Mouse (Mus musculus) MEL (cell line): ENCODE results near the gene Ezh2. TPM values are rescaled to one million over a fixed set of nuclear protein-coding genes. Genes with fewer than 3 reads are reported as not detected.

Experiments used
- DNase-seq: peaks from one replicate; pipeline ENCODE4 v3.0.0; 2011; ENCODE audit warnings: low read depth, low spot score
- H3K27ac ChIP-seq: 2 replicates; pipeline ENCODE4 v1.5.1; 2012; ENCODE audit warnings: low read depth, mild to moderate bottlenecking, control low read depth, low read length, moderate library complexity; ENCODE audit not compliant: control insufficient read depth
- H3K27me3 ChIP-seq, 2 experiments: fragments of 150-350 bp in 1 of 2; sonication (generic) in 1 of 2; 2 replicates each; pipeline ENCODE4 v1.6.1; 2012; ENCODE audit warnings: low read length in 2 of 2, mild to moderate bottlenecking in 2 of 2, improper control_type of control experiment in 1 of 2, moderate library complexity in 1 of 2; ENCODE audit not compliant: insufficient read depth in 2 of 2, control insufficient read depth in 1 of 2
- H3K36me3 ChIP-seq, 2 experiments: 2 replicates each; pipeline ENCODE4 v1.6.1; 2012 to 2014; ENCODE audit warnings: low read length in 2 of 2, improper control_type of control experiment in 1 of 2, inconsistent platforms in 1 of 2, mild to moderate bottlenecking in 1 of 2; ENCODE audit not compliant: insufficient read depth in 2 of 2, control insufficient read depth in 1 of 2
- H3K4me1 ChIP-seq, 2 experiments: fragments of 150-350 bp in 1 of 2; sonication (generic) in 1 of 2; 2 replicates each; pipeline ENCODE4 v1.6.1; 2012; ENCODE audit warnings: low read length in 2 of 2, improper control_type of control experiment in 1 of 2, mild to moderate bottlenecking in 1 of 2; ENCODE audit not compliant: insufficient read depth in 2 of 2, control insufficient read depth in 1 of 2
- H3K4me3 ChIP-seq, 2 experiments: fragments of 150-350 bp in 1 of 2; sonication (generic) in 1 of 2; 2 replicates each; pipeline ENCODE4 v1.5.1; 2012; ENCODE audit warnings: low read depth in 2 of 2, low read length in 2 of 2, mild to moderate bottlenecking in 2 of 2, moderate library complexity in 2 of 2, control low read depth in 1 of 2, improper control_type of control experiment in 1 of 2; ENCODE audit not compliant: control insufficient read depth in 1 of 2, insufficient read depth in 1 of 2
- H3K79me2 ChIP-seq: 2 replicates; pipeline ENCODE4 v1.6.1; 2012; ENCODE audit warnings: mild to moderate bottlenecking, low read length, moderate library complexity; ENCODE audit not compliant: control insufficient read depth, poor library complexity, insufficient read depth
- H3K9ac ChIP-seq: 2 replicates; pipeline ENCODE4 v1.6.1; 2012; ENCODE audit warnings: low read depth, mild to moderate bottlenecking, control low read depth, low read length, moderate library complexity; ENCODE audit not compliant: control insufficient read depth, poor library complexity, severe bottlenecking
- H3K9me3 ChIP-seq: fragments of 150-350 bp; sonication (generic); replicated peaks from 2 replicates; pipeline ENCODE4 v1.6.1; 2012; ENCODE audit warnings: mild to moderate bottlenecking, low read length, improper control_type of control experiment, moderate library complexity; ENCODE audit not compliant: insufficient read depth
- CHD1 ChIP-seq: IDR thresholded peaks from 2 replicates; pipeline ENCODE4 v1.6.1; 2012; ENCODE audit warnings: low read depth, mild to moderate bottlenecking, inconsistent platforms, low read length, improper control_type of control experiment
- CHD2 ChIP-seq: IDR thresholded peaks from 2 replicates; pipeline ENCODE4 v1.6.1; 2011; ENCODE audit warnings: low read length, improper control_type of control experiment
- ELF1 ChIP-seq: IDR thresholded peaks from 2 replicates; pipeline ENCODE4 v1.6.1; 2014; ENCODE audit warnings: low read depth, mild to moderate bottlenecking, inconsistent platforms, low read length, improper control_type of control experiment, moderate library complexity
- EP300 ChIP-seq, 2 experiments: IDR thresholded peaks; 2 replicates each; pipeline ENCODE4 v1.6.1; 2011; ENCODE audit warnings: improper control_type of control experiment in 2 of 2, low read length in 2 of 2, low read depth in 1 of 2, mild to moderate bottlenecking in 1 of 2
- ETS1 ChIP-seq: IDR thresholded peaks from 2 replicates; pipeline ENCODE4 v1.6.1; 2012; ENCODE audit warnings: low read depth, mild to moderate bottlenecking, inconsistent platforms, low read length, improper control_type of control experiment, moderate library complexity
- GABPA ChIP-seq: IDR thresholded peaks from 2 replicates; pipeline ENCODE4 v1.6.1; 2012; ENCODE audit warnings: low read depth, mild to moderate bottlenecking, inconsistent platforms, low read length, improper control_type of control experiment, moderate library complexity
- GATA1 ChIP-seq: IDR thresholded peaks from 2 replicates; pipeline ENCODE4 v1.6.1; 2011; ENCODE audit warnings: low read depth, low read length, improper control_type of control experiment
- KAT2A ChIP-seq: conservative IDR thresholded peaks from 2 replicates; pipeline ENCODE4 v1.6.1; 2012; ENCODE audit warnings: low read depth, low read length, improper control_type of control experiment, inconsistent platforms
- MAFK ChIP-seq: IDR thresholded peaks from 2 replicates; pipeline ENCODE4 v1.6.1; 2011; ENCODE audit warnings: low read depth, mild to moderate bottlenecking, low read length, improper control_type of control experiment, borderline replicate concordance
- MAZ ChIP-seq: IDR thresholded peaks from 2 replicates; pipeline ENCODE4 v1.6.1; 2012; ENCODE audit warnings: low read depth, mild to moderate bottlenecking, inconsistent platforms, low read length, improper control_type of control experiment
- MEF2A ChIP-seq: IDR thresholded peaks from 2 replicates; pipeline ENCODE4 v1.6.1; 2014; ENCODE audit warnings: low read depth, mild to moderate bottlenecking, inconsistent platforms, low read length, improper control_type of control experiment; ENCODE audit not compliant: poor library complexity, insufficient replicate concordance, severe bottlenecking; ENCODE audit errors: extremely low read depth
- MYB ChIP-seq: IDR thresholded peaks from 2 replicates; pipeline ENCODE4 v1.6.1; 2011; ENCODE audit warnings: mild to moderate bottlenecking, low read depth, low read length, improper control_type of control experiment
- NELFE ChIP-seq: IDR thresholded peaks from 2 replicates; pipeline ENCODE4 v1.6.1; 2011; ENCODE audit warnings: low read depth, low read length, improper control_type of control experiment
- POLR2A ChIP-seq, 2 experiments: IDR thresholded peaks; 2 replicates each; pipeline ENCODE4 v1.6.1; 2011 to 2012; ENCODE audit warnings: low read length in 2 of 2, mild to moderate bottlenecking in 2 of 2, control low read depth in 1 of 2, improper control_type of control experiment in 1 of 2, low read depth in 1 of 2, moderate library complexity in 1 of 2; ENCODE audit not compliant: control insufficient read depth in 1 of 2, insufficient read depth in 1 of 2, poor library complexity in 1 of 2
- RCOR1 ChIP-seq: IDR thresholded peaks from 2 replicates; pipeline ENCODE4 v1.6.1; 2012; ENCODE audit warnings: low read depth, mild to moderate bottlenecking, inconsistent platforms, low read length, improper control_type of control experiment
- SIN3A ChIP-seq: IDR thresholded peaks from 2 replicates; pipeline ENCODE4 v1.6.1; 2012; ENCODE audit warnings: low read length, improper control_type of control experiment, inconsistent platforms
- TAL1 ChIP-seq: IDR thresholded peaks from 2 replicates; pipeline ENCODE4 v1.6.1; 2012; ENCODE audit warnings: mild to moderate bottlenecking, inconsistent platforms, low read length, moderate library complexity, mixed read lengths
- TCF12 ChIP-seq: IDR thresholded peaks from 2 replicates; pipeline ENCODE4 v1.6.1; 2014; ENCODE audit warnings: low read depth, mild to moderate bottlenecking, inconsistent platforms, low read length, improper control_type of control experiment, moderate library complexity
- UBTF ChIP-seq: IDR thresholded peaks from 2 replicates; pipeline ENCODE4 v1.6.1; 2012; ENCODE audit warnings: low read depth, mild to moderate bottlenecking, inconsistent platforms, low read length, improper control_type of control experiment, moderate library complexity, borderline replicate concordance; ENCODE audit not compliant: insufficient read depth
- USF1 ChIP-seq: IDR thresholded peaks from 2 replicates; pipeline ENCODE4 v1.6.1; 2014; ENCODE audit warnings: low read depth, mild to moderate bottlenecking, inconsistent platforms, low read length, improper control_type of control experiment, moderate library complexity
- USF2 ChIP-seq, 2 experiments: IDR thresholded peaks; 2 replicates each; pipeline ENCODE4 v1.6.1; 2011 to 2012; ENCODE audit warnings: improper control_type of control experiment in 2 of 2, low read length in 2 of 2, borderline replicate concordance in 1 of 2, inconsistent platforms in 1 of 2, low read depth in 1 of 2, mild to moderate bottlenecking in 1 of 2; ENCODE audit not compliant: insufficient read depth in 1 of 2
- ZC3H11A ChIP-seq: IDR thresholded peaks from 2 replicates; pipeline ENCODE4 v1.6.1; 2012; ENCODE audit warnings: low read depth, mild to moderate bottlenecking, inconsistent platforms, low read length, improper control_type of control experiment
- ZKSCAN1 ChIP-seq: IDR thresholded peaks from 2 replicates; pipeline ENCODE4 v1.6.1; 2012; ENCODE audit warnings: low read depth, mild to moderate bottlenecking, inconsistent platforms, low read length, improper control_type of control experiment, moderate library complexity
- ZMIZ1 ChIP-seq: IDR thresholded peaks from 2 replicates; pipeline ENCODE4 v1.6.1; 2012; ENCODE audit warnings: low read depth, mild to moderate bottlenecking, inconsistent platforms, low read length, improper control_type of control experiment, moderate library complexity
- polyA plus RNA-seq, 2 experiments: library from polyadenylated mRNA; stranded (reverse) in 1 of 2; unstranded in 1 of 2; fragments of >175 nt in 1 of 2; fragments of >200 nt in 1 of 2; gene quantifications; 2 replicates each; pipeline versions ENCODE4 v1.2.1 to v1.2.4; 2012; ENCODE audit warnings: low replicate concordance in 2 of 2, low read depth in 1 of 2; ENCODE audit not compliant: insufficient read length in 2 of 2, insufficient read depth in 1 of 2, missing spikeins in 1 of 2
- total RNA-seq: library from RNA; depleted of rRNA; stranded (reverse); fragments of 300-350 nt; gene quantifications from 2 replicates; pipeline ENCODE4 v1.2.3, GENCODE M21; 2012

The Ezh2 gene
- total and polyA plus RNA-seq, 3 experiments, result 30.9 to 1,353 (median 82.6) TPM

DNA sequence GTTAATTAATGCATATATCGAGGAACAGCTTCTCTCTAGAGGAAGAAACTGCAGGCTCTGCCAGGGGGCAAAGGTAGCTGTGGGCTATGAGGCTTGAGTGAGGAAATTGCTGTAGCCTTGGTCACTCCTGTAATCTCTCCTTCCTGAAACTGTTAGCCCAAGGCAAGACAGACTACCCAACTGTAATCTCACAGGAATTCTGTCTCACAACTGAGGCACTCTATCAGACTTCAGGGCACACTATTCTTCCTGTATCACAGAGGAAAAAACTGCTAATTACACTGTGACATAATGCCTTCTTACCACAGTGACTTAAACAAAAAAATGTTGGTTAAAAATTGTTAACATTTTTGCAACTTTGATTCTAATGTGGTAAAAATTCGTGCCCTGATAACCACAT, 35.9 kb downstream of the Ezh2 start:
- Histone ChIP-seq H3K4me3 (no peak overlapping the region), H3K36me3 (peaks cover 16 to 28% of the 10 kb centered on the region in 2 experiments), H3K4me1 (peaks cover 4 to 8% of the 10 kb centered on the region in 2 experiments), H3K9ac (no peak overlapping the region), H3K27me3 (no peaks in the 10 kb centered on the region), H3K27ac (no peak overlapping the region), H3K79me2 (peaks cover 5% of the 10 kb centered on the region; the same call in 1 of the 2 replicates), H3K9me3 (no peaks in the 10 kb centered on the region)
- TF ChIP-seq NELFE (no peak), ELF1 (no peak), POLR2A (IDR thresholded peaks at IDR 0.05; ENCODE audit: control insufficient read depth in 1 of 2, insufficient read depth in 1 of 2, low read depth in 1 of 2, low read length in 2 of 2, poor library complexity in 1 of 2) (no peak), TCF12 (no peak), GABPA (no peak), CHD2 (no peak), EP300 (IDR thresholded peaks at IDR 0.05; ENCODE audit: low read depth in 1 of 2, low read length in 2 of 2) (no peak), KAT2A (no peak), MEF2A (no peak), USF2 (IDR thresholded peaks at IDR 0.05; ENCODE audit: borderline replicate concordance in 1 of 2, insufficient read depth in 1 of 2, low read depth in 1 of 2, low read length in 2 of 2) (no peak), MAZ (no peak), UBTF (no peak), GATA1 (no peak), CHD1 (no peak), ZKSCAN1 (no peak), ETS1 (no peak), TAL1 (no peak), MYB (no peak), ZC3H11A (no peak)
- DNase-seq, result no peak

DNA sequence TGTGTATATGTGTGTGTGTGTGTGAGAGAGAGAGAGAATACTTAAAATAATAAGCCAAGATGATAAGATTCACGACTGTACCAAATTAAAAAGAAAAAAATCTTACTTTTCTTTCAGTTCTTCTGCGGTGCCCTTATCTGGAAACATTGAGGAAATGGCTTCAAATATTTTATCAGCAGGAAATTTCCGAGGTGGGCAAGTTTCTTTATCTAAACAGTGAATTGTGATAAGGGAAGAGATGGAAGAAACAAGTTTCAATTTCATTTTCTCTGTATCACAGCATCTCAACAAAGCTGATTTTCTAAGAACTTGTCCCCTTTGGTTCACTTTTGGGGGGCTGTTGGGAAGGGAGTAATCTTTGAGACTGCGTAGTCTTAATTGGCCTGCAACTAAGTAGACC, 42.9 kb downstream of the Ezh2 start:
- TF ChIP-seq MAFK (no peak), GATA1 (peak; percentile 63), ZMIZ1 (no peak), EP300 (IDR thresholded peaks at IDR 0.05; ENCODE audit: low read depth in 1 of 2, low read length in 2 of 2) (peak in 1 of 2 experiments; percentile 30; a peak in 1 of 4 replicates), USF1 (no peak), SIN3A (no peak), ETS1 (peak; percentile 63), RCOR1 (peak; percentile 49; the same call in 1 of the 2 replicates)
- H3K9me3 ChIP-seq, result no peaks in the 10 kb centered on the region
- no peak overlapping the region for H3K9ac ChIP-seq
- DNase-seq, result no peak
- H3K4me1 ChIP-seq, result peaks cover 3 to 5% of the 10 kb centered on the region in 2 experiments
- H3K79me2 ChIP-seq, result no peaks in the 10 kb centered on the region
- no peak overlapping the region for H3K27ac ChIP-seq
- H3K27me3 ChIP-seq, result no peaks in the 10 kb centered on the region
- no peak overlapping the region for H3K4me3 ChIP-seq
- peaks cover 12 to 14% of the 10 kb centered on the region in 2 experiments for H3K36me3 ChIP-seq
